Mouse (Mus musculus): ENCODE results near the gene Mr1.

DNA sequence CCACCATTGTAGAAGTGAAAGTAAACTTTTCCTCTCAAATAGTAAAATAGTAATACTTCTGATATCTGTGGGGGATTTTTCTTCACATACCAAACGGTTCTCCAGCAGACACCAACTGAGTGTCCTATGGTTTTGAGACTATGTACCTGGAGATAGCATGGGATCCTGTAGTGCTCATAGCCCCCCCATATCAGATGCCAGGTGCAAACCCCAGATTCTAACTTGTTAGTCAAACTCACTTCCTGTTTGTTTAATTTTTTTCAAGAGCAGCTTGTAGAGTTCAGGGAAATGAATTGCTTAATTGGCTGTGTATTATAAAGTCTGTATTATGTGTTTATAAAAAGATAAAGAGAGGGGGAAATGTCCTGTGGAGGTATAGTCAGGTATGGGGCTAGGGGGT, 27.8 kb upstream of the Mr1 start:
- TF ChIP-seq CTCF (IDR thresholded peaks at IDR 0.05; ENCODE audit: low read depth) (no peak), EP300 (IDR thresholded peaks at IDR 0.05; ENCODE audit: low read depth) (no peak)
